ENCODE assay signal across 8 mouse cellular contexts in genomic region chr12:105009370-105010212, GRCm38 (mm10). TPM values are rescaled to one million over a fixed set of nuclear protein-coding genes. Genes with fewer than 3 reads are reported as not detected.
DNase-seq lines count a peak whose midpoint lies in the region; ATAC-seq and TF ChIP-seq lines count a peak whose summit lies in the region.

Gene Syne3 (minus strand): TSS chr12:105009809.

- under 1% methylated on average over 66 of the region's 66 CpGs for WGBS in embryonic facial prominence, embryonic 10.5 days
- under 1% methylated on average over 65 of the region's 66 CpGs for WGBS in liver, embryonic 14.5 days (ENCODE audit: insufficient replicate concordance)
- WGBS in neural tube, embryonic 11.5 days, result under 1% methylated on average over 53 of the region's 66 CpGs
- under 1% methylated on average over 57 of the region's 66 CpGs for WGBS in stomach, embryonic 16.5 days

- peak; percentile 21 for TF ChIP-seq CTCF in liver, embryonic 14.5 days (IDR thresholded peaks at IDR 0.05; ENCODE audit: low read depth)

- peak within 1 kb of the TSS; percentile 61 for H3K27ac ChIP-seq in embryonic facial prominence, embryonic 10.5 days (replicated peaks)
- H3K27ac ChIP-seq in liver, embryonic 14.5 days, result peak within 1 kb of the TSS; percentile 87
- H3K27ac ChIP-seq in neural tube, embryonic 11.5 days (ENCODE audit: low read depth, low read length), result no peak within 1 kb of the TSS
- peak within 1 kb of the TSS; percentile 25; the same call in 1 of the 2 replicates for H3K27ac ChIP-seq in stomach, embryonic 16.5 days (ENCODE audit: low read length)

- H3K9me3 ChIP-seq in embryonic facial prominence, embryonic 10.5 days, result no peaks in the 10 kb centered on the region
- H3K9me3 ChIP-seq in liver, embryonic 14.5 days (ENCODE audit: control insufficient read depth, low read length), result no peaks in the 10 kb centered on the region
- H3K9me3 ChIP-seq in neural tube, embryonic 11.5 days (ENCODE audit: control insufficient read depth, low read length), result no peaks in the 10 kb centered on the region
- H3K9me3 ChIP-seq in stomach, embryonic 16.5 days (replicated peaks; ENCODE audit: control insufficient read depth, low read length), result no peaks in the 10 kb centered on the region

- peak; percentile 67 to 74 for DNase-seq in left cerebral cortex, adult 18-20 months (ENCODE audit: low spot score in 2 of 2)
- no peak for DNase-seq in left cerebral cortex, postnatal 4 days
- DNase-seq in embryonic facial prominence, embryonic 10.5 days (ENCODE audit: low spot score), result peak; percentile 69
- peak; percentile 69 for DNase-seq in heart, adult 8-10 months (ENCODE audit: low spot score)
- DNase-seq in kidney, adult 18-20 months, result peak; percentile 92
- peak in 2 of 3 experiments; percentile 68 to 73 for DNase-seq in liver, embryonic 14.5 days (ENCODE audit: low read depth in 3 of 3, low spot score in 3 of 3)
- peak; percentile 46 for DNase-seq in neural tube, embryonic 11.5 days (ENCODE audit: low spot score)

- H3K36me3 ChIP-seq in embryonic facial prominence, embryonic 10.5 days (replicated peaks), result no peaks in the 10 kb centered on the region
- H3K36me3 ChIP-seq in liver, embryonic 14.5 days (replicated peaks; ENCODE audit: control insufficient read depth, insufficient read depth, low read depth), result no peaks in the 10 kb centered on the region
- H3K36me3 ChIP-seq in neural tube, embryonic 11.5 days (ENCODE audit: control insufficient read depth, insufficient read depth, low read length), result no peaks in the 10 kb centered on the region
- no peaks in the 10 kb centered on the region for H3K36me3 ChIP-seq in stomach, embryonic 16.5 days (ENCODE audit: control insufficient read depth, insufficient read depth, low read length)

- peaks cover 68% of the 10 kb centered on the region for H3K27me3 ChIP-seq in embryonic facial prominence, embryonic 10.5 days (replicated peaks; ENCODE audit: low read depth, poor library complexity, severe bottlenecking)
- H3K27me3 ChIP-seq in liver, embryonic 14.5 days (ENCODE audit: control insufficient read depth, insufficient read depth, low read length), result no peaks in the 10 kb centered on the region
- H3K27me3 ChIP-seq in neural tube, embryonic 11.5 days (ENCODE audit: control insufficient read depth, insufficient read depth, low read length), result peaks cover 29% of the 10 kb centered on the region
- peaks cover 18% of the 10 kb centered on the region for H3K27me3 ChIP-seq in stomach, embryonic 16.5 days (ENCODE audit: control insufficient read depth, insufficient read depth, low read length)

- peak; percentile 93 for ATAC-seq in liver, embryonic 14.5 days (ENCODE audit: insufficient read depth)
- peak; percentile 70 for ATAC-seq in neural tube, embryonic 11.5 days (ENCODE audit: insufficient read depth, low FRiP score, low TSS enrichment)
- peak; percentile 83 for ATAC-seq in stomach, embryonic 16.5 days (ENCODE audit: insufficient read depth, low FRiP score)

- peak within 1 kb of the TSS; percentile 92 for H3K4me2 ChIP-seq in liver, embryonic 14.5 days (ENCODE audit: low read depth)
- H3K4me2 ChIP-seq in neural tube, embryonic 11.5 days (ENCODE audit: low read depth), result peak within 1 kb of the TSS; percentile 76
- peak within 1 kb of the TSS; percentile 75 for H3K4me2 ChIP-seq in stomach, embryonic 16.5 days (ENCODE audit: low read depth, low read length)

- TF ChIP-seq EP300 in liver, embryonic 14.5 days (IDR thresholded peaks at IDR 0.05; ENCODE audit: low read depth), result no peak

- H3K4me1 ChIP-seq in embryonic facial prominence, embryonic 10.5 days, result peaks cover 32% of the 10 kb centered on the region
- peaks cover 43 to 61% of the 10 kb centered on the region in 2 experiments for H3K4me1 ChIP-seq in liver, embryonic 14.5 days (replicated peaks; ENCODE audit: control insufficient read depth in 2 of 2, insufficient read depth in 2 of 2, low read length in 1 of 2)
- peaks cover 7% of the 10 kb centered on the region for H3K4me1 ChIP-seq in neural tube, embryonic 11.5 days (ENCODE audit: control insufficient read depth, insufficient read depth, low read length)
- H3K4me1 ChIP-seq in stomach, embryonic 16.5 days (ENCODE audit: control insufficient read depth, insufficient read depth, low read length), result peaks cover 22% of the 10 kb centered on the region

- peak within 1 kb of the TSS; percentile 82 for H3K4me3 ChIP-seq in embryonic facial prominence, embryonic 10.5 days
- H3K4me3 ChIP-seq in liver, embryonic 14.5 days (ENCODE audit: insufficient read depth in 1 of 2, low read depth in 2 of 2, low read length in 2 of 2), result peak within 1 kb of the TSS; percentile 61 to 81
- H3K4me3 ChIP-seq in neural tube, embryonic 11.5 days (ENCODE audit: low read depth, low read length), result peak within 1 kb of the TSS; percentile 51
- peak within 1 kb of the TSS; percentile 72 for H3K4me3 ChIP-seq in stomach, embryonic 16.5 days (replicated peaks; ENCODE audit: low read length)

- intact Hi-C loops in left cerebral cortex, postnatal 4 days (cut with DNase I), result no loop called here

- peak within 1 kb of the TSS; percentile 71 for H3K9ac ChIP-seq in liver, embryonic 14.5 days (replicated peaks)
- peak within 1 kb of the TSS; percentile 43 for H3K9ac ChIP-seq in neural tube, embryonic 11.5 days (ENCODE audit: low read length)
- H3K9ac ChIP-seq in stomach, embryonic 16.5 days (ENCODE audit: low read length), result peak within 1 kb of the TSS; percentile 81

RNA-seq across cellular contexts. Expression of gene Syne3, which starts in this region (rescaled TPM):
- total RNA-seq in left cerebral cortex, adult 18-20 months (2021), result 1 to 10 TPM; 1.8 to 2.3 TPM
- 1 to 10 TPM in 1 of 2 experiments, under 1 TPM in 1; 0.82 to 1.4 TPM for total RNA-seq in left cerebral cortex, postnatal 4 days (2021)
- 0.24 and 0.26 TPM in 2 replicates for polyA plus RNA-seq in embryonic facial prominence, embryonic 10.5 days (2016; fragmentation: Nextera tagmentation; extraction: Ambion mirVana)
- total RNA-seq in heart, adult 8-10 months (2022), result 10 to 100 TPM in 1 of 4 experiments, 1 to 10 TPM in 3; 7.2 to 10.5 (median 7.7) TPM
- 1.7 and 2.2 TPM in 2 replicates for polyA plus RNA-seq in liver, embryonic 14.5 days (2012; rRNA removed)
- polyA plus RNA-seq in liver, embryonic 14.5 days (2014; fragmentation: Nextera tagmentation; extraction: Ambion mirVana), result 1.6 and 1.7 TPM in 2 replicates
- polyA plus RNA-seq in neural tube, embryonic 11.5 days (2014; fragmentation: Nextera tagmentation; extraction: Ambion mirVana), result 0.05 and 0.18 TPM in 2 replicates
- 0.55 and 0.81 TPM in 2 replicates for polyA plus RNA-seq in stomach, embryonic 16.5 days (2015; fragmentation: Nextera tagmentation; extraction: Ambion mirVana)

Comparison
In these comparisons a context has a peak if more than half of its experiments do, and no peak if none do; other contexts are left out.
1. Peak in DNase-seq, H3K4me3 ChIP-seq and H3K27ac ChIP-seq in embryonic facial prominence, embryonic 10.5 days; RNA of the gene not detected or under 1 TPM.
2. Peak in DNase-seq, ATAC-seq, H3K4me3 ChIP-seq, H3K9ac ChIP-seq and H3K4me2 ChIP-seq in neural tube, embryonic 11.5 days; RNA of the gene not detected or under 1 TPM.
3. Peak in ATAC-seq, H3K4me3 ChIP-seq, H3K27ac ChIP-seq, H3K9ac ChIP-seq and H3K4me2 ChIP-seq in stomach, embryonic 16.5 days; RNA of the gene not detected or under 1 TPM.